Mouse (Mus musculus): ENCODE data around the gene Vwa8. TPM values are rescaled to one million over a fixed set of nuclear protein-coding genes. Genes with fewer than 3 reads are reported as not detected.
"Not testable (repeated sequence)": the region's sequence is repeated elsewhere in the genome, so short reads cannot be mapped to it uniquely, and the experiment has no call there.

Vwa8 gene
- polyA plus RNA-seq, 1 experiment from 2014 or later = 5.7 TPM

- H3K4me1 ChIP-seq (replicated peaks) = 0 out of 2 replicates have a peak, but pooled peaks cover 7% of the 10 kb centered on the region
- no peak overlapping the region for H3K9ac ChIP-seq (replicated peaks)
- no peak overlapping the region for H3K4me3 ChIP-seq (replicated peaks)
- no peaks in the 10 kb centered on the region for H3K27me3 ChIP-seq
- no peaks in the 10 kb centered on the region for H3K9me3 ChIP-seq
- H3K36me3 ChIP-seq = no peaks in the 10 kb centered on the region
- H3K4me2 ChIP-seq (replicated peaks) = no peak overlapping the region
- WGBS = 87% methylated on average over 8 of the region's 8 CpGs
- no peak overlapping the region for H3K27ac ChIP-seq
- peak; percentile 9; the same call in 1 of the 2 replicates for ATAC-seq
Observed at GRCm38 (mm10) chr14:78886566-78887234, 37.8 kb downstream of the Vwa8 start.

DNA sequence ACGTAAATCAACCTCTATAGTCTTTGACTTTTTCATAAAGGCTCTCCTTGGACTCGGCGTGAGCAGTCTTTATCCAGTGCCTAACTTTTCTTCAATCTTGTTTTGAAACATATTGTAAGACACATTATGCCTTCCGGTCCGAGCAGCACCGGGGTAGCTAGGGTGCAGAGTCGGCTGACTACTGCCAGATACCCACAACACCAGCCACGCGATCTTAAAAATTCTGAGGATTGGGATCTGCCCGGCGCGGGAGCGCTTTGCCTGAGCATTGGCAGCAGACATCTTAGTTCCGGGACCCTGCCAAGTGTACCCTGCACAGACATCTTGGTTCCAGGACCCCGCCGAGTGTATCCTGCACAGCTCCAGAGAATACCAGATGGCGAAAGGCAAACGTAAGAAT lies 38.6 kb downstream of the Vwa8 start:
- H3K4me3 ChIP-seq (replicated peaks); H3K36me3 ChIP-seq; H3K9ac ChIP-seq (replicated peaks); H3K9me3 ChIP-seq; H3K27me3 ChIP-seq; H3K27ac ChIP-seq; ATAC-seq; H3K4me1 ChIP-seq (replicated peaks); H3K4me2 ChIP-seq (replicated peaks): not testable (repeated sequence)
- 95% methylated on average over 18 of the region's 18 CpGs for WGBS

DNA sequence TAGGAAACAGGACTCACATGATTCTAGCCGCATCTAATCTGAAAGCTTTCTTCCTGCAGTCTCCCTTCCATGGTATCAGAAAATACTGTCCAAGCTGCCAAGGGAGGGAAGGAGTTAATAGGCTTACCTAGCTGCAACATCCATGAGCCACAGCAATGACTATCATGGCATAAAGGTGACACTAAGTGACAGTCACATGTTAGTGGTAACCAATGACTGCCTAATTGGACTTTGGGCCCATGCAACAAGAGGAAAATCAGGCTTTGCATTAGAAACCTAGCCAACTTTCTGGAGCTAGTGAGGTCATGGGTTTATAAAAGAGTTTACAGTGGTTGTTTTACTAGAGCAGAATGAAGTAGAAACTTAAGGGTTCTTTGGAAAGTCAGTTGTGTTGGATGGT lies 46.6 kb downstream of the Vwa8 start:
- no peak overlapping the region for H3K27ac ChIP-seq
- WGBS = 100% methylated on average over 1 of the region's 1 CpGs
- H3K4me3 ChIP-seq (replicated peaks) = no peak overlapping the region
- H3K36me3 ChIP-seq = no peaks in the 10 kb centered on the region
- H3K9ac ChIP-seq (replicated peaks) = no peak overlapping the region
- H3K4me1 ChIP-seq (replicated peaks) = no peaks in the 10 kb centered on the region
- ATAC-seq = no peak
- H3K4me2 ChIP-seq (replicated peaks) = no peak overlapping the region
- no peaks in the 10 kb centered on the region for H3K27me3 ChIP-seq
- H3K9me3 ChIP-seq = no peaks in the 10 kb centered on the region

DNA sequence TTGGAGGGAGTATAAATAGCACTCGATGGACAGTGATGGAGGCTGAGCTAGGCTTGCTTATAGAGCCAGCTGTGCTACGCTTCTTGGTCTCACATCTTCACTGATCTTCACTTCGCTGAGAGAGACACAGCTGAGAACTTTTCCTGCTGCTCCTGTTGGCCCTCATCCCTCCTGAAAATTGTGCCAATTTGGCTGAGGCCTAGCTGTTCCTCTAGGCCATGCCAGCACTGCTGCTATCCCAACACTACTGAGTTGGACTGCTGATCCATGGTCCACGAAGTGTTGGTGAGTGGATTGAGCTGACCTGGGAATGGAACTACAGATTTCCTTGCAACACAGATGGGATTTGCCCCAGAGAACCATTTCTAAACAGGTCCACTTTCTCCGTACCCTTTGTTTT lies 47.4 kb downstream of the Vwa8 start:
- Histone ChIP-seq H3K27ac (no peak overlapping the region), H3K4me2 (replicated peaks) (no peak overlapping the region), H3K4me3 (replicated peaks) (no peak overlapping the region), H3K9ac (replicated peaks) (no peak overlapping the region), H3K9me3 (no peaks in the 10 kb centered on the region), H3K36me3 (no peaks in the 10 kb centered on the region), H3K4me1 (replicated peaks) (no peaks in the 10 kb centered on the region), H3K27me3 (no peaks in the 10 kb centered on the region)
- no peak for ATAC-seq
- WGBS = 89% methylated on average over 5 of the region's 5 CpGs

GRCm38 (mm10) chr14:78900770-78901169 lies 51.9 kb downstream of the Vwa8 start:
- Histone ChIP-seq H3K9me3 (no peaks in the 10 kb centered on the region), H3K4me1 (replicated peaks) (no peaks in the 10 kb centered on the region), H3K9ac (replicated peaks) (no peak overlapping the region), H3K36me3 (no peaks in the 10 kb centered on the region), H3K4me2 (replicated peaks) (no peak overlapping the region), H3K27ac (no peak overlapping the region), H3K27me3 (no peaks in the 10 kb centered on the region), H3K4me3 (replicated peaks) (no peak overlapping the region)
- no peak for ATAC-seq
- WGBS = 83% methylated on average over 2 of the region's 2 CpGs

- H3K4me3 ChIP-seq (replicated peaks) = no peak overlapping the region
- H3K36me3 ChIP-seq = no peaks in the 10 kb centered on the region
- ATAC-seq = no peak
- H3K9ac ChIP-seq (replicated peaks) = no peak overlapping the region
- H3K27me3 ChIP-seq = no peaks in the 10 kb centered on the region
- 93% methylated on average over 10 of the region's 10 CpGs for WGBS
- H3K27ac ChIP-seq = no peak overlapping the region
- H3K4me1 ChIP-seq (replicated peaks) = no peaks in the 10 kb centered on the region
- no peaks in the 10 kb centered on the region for H3K9me3 ChIP-seq
- no peak overlapping the region for H3K4me2 ChIP-seq (replicated peaks)
Observed at GRCm38 (mm10) chr14:78908205-78908863, 59.5 kb downstream of the Vwa8 start.

- Histone ChIP-seq H3K9me3 (no peaks in the 10 kb centered on the region), H3K4me2 (replicated peaks) (no peak overlapping the region), H3K36me3 (no peaks in the 10 kb centered on the region), H3K9ac (replicated peaks) (no peak overlapping the region), H3K27ac (no peak overlapping the region), H3K27me3 (no peaks in the 10 kb centered on the region), H3K4me1 (replicated peaks) (no peaks in the 10 kb centered on the region), H3K4me3 (replicated peaks) (no peak overlapping the region)
- WGBS = 92% methylated on average over 10 of the region's 10 CpGs
- ATAC-seq = no peak
Observed at GRCm38 (mm10) chr14:78912076-78912475, 63.2 kb downstream of the Vwa8 start.

GRCm38 (mm10) chr14:78914180-78914579 lies 65.3 kb downstream of the Vwa8 start:
- ATAC-seq = no peak
- no peak overlapping the region for H3K9ac ChIP-seq (replicated peaks)
- H3K27me3 ChIP-seq = no peaks in the 10 kb centered on the region
- WGBS = 87% methylated on average over 8 of the region's 8 CpGs
- no peak overlapping the region for H3K27ac ChIP-seq
- no peak overlapping the region for H3K4me3 ChIP-seq (replicated peaks)
- no peaks in the 10 kb centered on the region for H3K9me3 ChIP-seq
- no peaks in the 10 kb centered on the region for H3K4me1 ChIP-seq (replicated peaks)
- no peak overlapping the region for H3K4me2 ChIP-seq (replicated peaks)
- H3K36me3 ChIP-seq = no peaks in the 10 kb centered on the region

- ATAC-seq = no peak
- no peak overlapping the region for H3K4me2 ChIP-seq (replicated peaks)
- H3K36me3 ChIP-seq = no peaks in the 10 kb centered on the region
- no peaks in the 10 kb centered on the region for H3K27me3 ChIP-seq
- no peak overlapping the region for H3K9ac ChIP-seq (replicated peaks)
- H3K27ac ChIP-seq = no peak overlapping the region
- 97% methylated on average over 2 of the region's 2 CpGs for WGBS
- no peaks in the 10 kb centered on the region for H3K4me1 ChIP-seq (replicated peaks)
- no peak overlapping the region for H3K4me3 ChIP-seq (replicated peaks)
- no peaks in the 10 kb centered on the region for H3K9me3 ChIP-seq
Observed at GRCm38 (mm10) chr14:78916691-78917090, 67.8 kb downstream of the Vwa8 start.

- no peak for ATAC-seq
- H3K9ac ChIP-seq (replicated peaks) = no peak overlapping the region
- no peaks in the 10 kb centered on the region for H3K36me3 ChIP-seq
- WGBS = 62% methylated on average over 2 of the region's 2 CpGs
- no peaks in the 10 kb centered on the region for H3K4me1 ChIP-seq (replicated peaks)
- no peaks in the 10 kb centered on the region for H3K9me3 ChIP-seq
- H3K4me3 ChIP-seq (replicated peaks) = no peak overlapping the region
- H3K27me3 ChIP-seq = no peaks in the 10 kb centered on the region
- H3K4me2 ChIP-seq (replicated peaks) = no peak overlapping the region
- H3K27ac ChIP-seq = no peak overlapping the region
Observed at GRCm38 (mm10) chr14:78921219-78921618, 72.4 kb downstream of the Vwa8 start.

- Histone ChIP-seq H3K36me3 (no peaks in the 10 kb centered on the region), H3K27me3 (no peaks in the 10 kb centered on the region), H3K4me1 (replicated peaks) (no peaks in the 10 kb centered on the region), H3K9ac (replicated peaks) (no peak overlapping the region), H3K4me2 (replicated peaks) (no peak overlapping the region), H3K27ac (no peak overlapping the region), H3K9me3 (no peaks in the 10 kb centered on the region), H3K4me3 (replicated peaks) (no peak overlapping the region)
- WGBS = 89% methylated on average over 5 of the region's 5 CpGs
- ATAC-seq = no peak
Observed at GRCm38 (mm10) chr14:78923631-78924030, 74.8 kb downstream of the Vwa8 start.

- no peak overlapping the region for H3K9ac ChIP-seq (replicated peaks)
- WGBS = 85% methylated on average over 21 of the region's 21 CpGs
- H3K4me3 ChIP-seq (replicated peaks) = no peak overlapping the region
- H3K36me3 ChIP-seq = no peaks in the 10 kb centered on the region
- no peaks in the 10 kb centered on the region for H3K4me1 ChIP-seq (replicated peaks)
- H3K4me2 ChIP-seq (replicated peaks) = no peak overlapping the region
- no peak overlapping the region for H3K27ac ChIP-seq
- ATAC-seq = no peak
- no peaks in the 10 kb centered on the region for H3K27me3 ChIP-seq
- no peaks in the 10 kb centered on the region for H3K9me3 ChIP-seq
Observed at GRCm38 (mm10) chr14:78924755-78925537, 76.1 kb downstream of the Vwa8 start.

All from midbrain, embryonic 13.5 days (tissue).